ENCODE assay signal across 14 mouse cellular contexts in genomic region chr10:19794996-19795395, GRCm38 (mm10). TPM values are rescaled to one million over a fixed set of nuclear protein-coding genes. Genes with fewer than 3 reads are reported as not detected.
DNase-seq lines count a peak whose midpoint lies in the region; ATAC-seq and TF ChIP-seq lines count a peak whose summit lies in the region.
"Had no signal": no experiment of that assay in that cellular context is flagged by ENCODE, and none has a peak within 500 bp of the region (broad histone marks: within the 10 kb centered on the region; RNA-seq: fewer than 3 reads in every experiment).

No protein-coding gene starts in this region.

- TF ChIP-seq CTCF in forebrain, postnatal 0 days (IDR thresholded peaks at IDR 0.05; ENCODE audit: low read depth), result no peak
- no peak for TF ChIP-seq CTCF in thymus, adult 2 months (IDR thresholded peaks at IDR 0.05; ENCODE audit: borderline replicate concordance, control insufficient read depth, extremely low read depth, insufficient read depth, low read length, poor library complexity)

- no peak overlapping the region for H3K9ac ChIP-seq in forebrain, postnatal 0 days
- H3K9ac ChIP-seq in forebrain, embryonic 13.5 days, result no peak overlapping the region

- no peak for TF ChIP-seq POLR2A in thymus, adult 2 months (IDR thresholded peaks at IDR 0.05; ENCODE audit: control insufficient read depth, extremely low read depth, insufficient read depth, low read length, poor library complexity)

- no peak overlapping the region for H3K27ac ChIP-seq in forebrain, postnatal 0 days (ENCODE audit: low read depth, low read length)
- H3K27ac ChIP-seq in forebrain, embryonic 13.5 days, result no peak overlapping the region
- H3K27ac ChIP-seq in thymus, adult 2 months (ENCODE audit: control insufficient read depth, insufficient read depth, low read length), result no peak overlapping the region
- H3K27ac ChIP-seq: heart, embryonic 10.5 days had no signal

- no peak overlapping the region for H3K4me2 ChIP-seq in forebrain, postnatal 0 days (ENCODE audit: low read depth)
- H3K4me2 ChIP-seq in forebrain, embryonic 13.5 days, result no peak overlapping the region

- no peaks in the 10 kb centered on the region for H3K27me3 ChIP-seq in forebrain, postnatal 0 days (ENCODE audit: insufficient read depth, low read length)
- H3K27me3 ChIP-seq in forebrain, embryonic 13.5 days, result no peaks in the 10 kb centered on the region
- no peaks in the 10 kb centered on the region for H3K27me3 ChIP-seq in thymus, adult 2 months (ENCODE audit: control insufficient read depth, insufficient read depth, low read length)

- H3K9me3 ChIP-seq in forebrain, postnatal 0 days (ENCODE audit: low read length), result no peaks in the 10 kb centered on the region
- H3K9me3 ChIP-seq in forebrain, embryonic 13.5 days (replicated peaks), result no peaks in the 10 kb centered on the region
- H3K9me3 ChIP-seq: heart, embryonic 10.5 days had no signal

- ATAC-seq in forebrain, postnatal 0 days, result peak; percentile 55
- no peak for ATAC-seq in forebrain, embryonic 13.5 days
- no peak for ATAC-seq in monocyte, adult 5-6 weeks (replicated peaks; ENCODE audit: insufficient number of reproducible peaks, low FRiP score, low TSS enrichment, poor library complexity, severe bottlenecking)
- ATAC-seq: CD4-positive, CD25-positive, alpha-beta regulatory T cell, adult 4 months had no signal

- no peaks in the 10 kb centered on the region for H3K36me3 ChIP-seq in forebrain, postnatal 0 days (ENCODE audit: insufficient read depth)
- H3K36me3 ChIP-seq in forebrain, embryonic 13.5 days (ENCODE audit: poor library complexity, severe bottlenecking), result no peaks in the 10 kb centered on the region
- no peaks in the 10 kb centered on the region for H3K36me3 ChIP-seq in thymus, adult 2 months (ENCODE audit: control insufficient read depth, insufficient read depth, low read length)
- H3K36me3 ChIP-seq: heart, embryonic 10.5 days had no signal

- H3K4me3 ChIP-seq in forebrain, postnatal 0 days (ENCODE audit: low read depth, low read length), result no peak overlapping the region
- no peak overlapping the region for H3K4me3 ChIP-seq in forebrain, embryonic 13.5 days
- H3K4me3 ChIP-seq in thymus, adult 2 months (ENCODE audit: control insufficient read depth, insufficient read depth, low read length), result no peak overlapping the region
- H3K4me3 ChIP-seq: heart, embryonic 10.5 days; myocyte had no signal

- WGBS in forebrain, postnatal 0 days, result 60% methylated on average over 8 of the region's 8 CpGs
- 82% methylated on average over 8 of the region's 8 CpGs for WGBS in forebrain, embryonic 13.5 days
- WGBS in thymus, adult 2 months, result 21% methylated on average over 8 of the region's 8 CpGs

- DNase-seq in forebrain, postnatal 0 days, result peak; percentile 48
- DNase-seq in thymus, postnatal 14 days, result peak; percentile 13
- no peak for DNase-seq in thymus, adult 2 months
- peak; percentile 60 to 77 for DNase-seq in cerebellum, postnatal 14 days
- DNase-seq in heart, adult 18-20 months, result no peak
- DNase-seq: heart, postnatal 36 days; kidney, adult 8-10 months; right cerebral cortex, postnatal 25 days; thymus, postnatal 4 days had no signal

- H3K4me1 ChIP-seq in forebrain, postnatal 0 days (ENCODE audit: insufficient read depth), result no peaks in the 10 kb centered on the region
- no peaks in the 10 kb centered on the region for H3K4me1 ChIP-seq in forebrain, embryonic 13.5 days
- peaks cover 6% of the 10 kb centered on the region for H3K4me1 ChIP-seq in thymus, adult 2 months (replicated peaks; ENCODE audit: control insufficient read depth, insufficient read depth, low read length)
- H3K4me1 ChIP-seq: heart, embryonic 10.5 days had no signal

RNA-seq across cellular contexts. Expression of gene Slc35d3, which starts 56.3 kb away (rescaled TPM):
- total RNA-seq in forebrain, postnatal 0 days (2014; rRNA removed), result 1.5 and 2.5 TPM in 2 replicates
- polyA plus RNA-seq in forebrain, postnatal 0 days (2015; fragmentation: Nextera tagmentation; extraction: Ambion mirVana), result 1.8 and 2.2 TPM in 2 replicates
- polyA plus RNA-seq in forebrain, embryonic 13.5 days (2015; fragmentation: Nextera tagmentation; extraction: Ambion mirVana), result 0.19 and 0.50 TPM in 2 replicates
- 0.86 and 1.1 TPM in 2 replicates for polyA plus RNA-seq in thymus, adult 2 months (2012; rRNA removed)
- not detected for total RNA-seq in heart, adult 18-20 months (2021)
- total RNA-seq in monocyte, adult 5-6 weeks (2017), result 0.87 TPM in 1 of 3 replicates, not detected in the others
- total RNA-seq: heart, postnatal 36 days had no signal
- polyA plus RNA-seq: CD4-positive, CD25-positive, alpha-beta regulatory T cell, adult 4 months; myocyte had no signal

Comparison
In these comparisons a context has a peak if more than half of its experiments do, and no peak if none do; other contexts are left out.
1. DNase-seq: peak in forebrain, postnatal 0 days (single experiment), thymus, postnatal 14 days (single experiment) and cerebellum, postnatal 14 days (2 of 2); none in thymus, adult 2 months (single experiment) and heart, adult 18-20 months (0 of 2).